Mouse (Mus musculus): ENCODE results near the gene Parp14. TPM values are rescaled to one million over a fixed set of nuclear protein-coding genes. Genes with fewer than 3 reads are reported as not detected.

The Parp14 gene
- polyA plus RNA-seq, 1 experiment = 3.5 TPM

DNA sequence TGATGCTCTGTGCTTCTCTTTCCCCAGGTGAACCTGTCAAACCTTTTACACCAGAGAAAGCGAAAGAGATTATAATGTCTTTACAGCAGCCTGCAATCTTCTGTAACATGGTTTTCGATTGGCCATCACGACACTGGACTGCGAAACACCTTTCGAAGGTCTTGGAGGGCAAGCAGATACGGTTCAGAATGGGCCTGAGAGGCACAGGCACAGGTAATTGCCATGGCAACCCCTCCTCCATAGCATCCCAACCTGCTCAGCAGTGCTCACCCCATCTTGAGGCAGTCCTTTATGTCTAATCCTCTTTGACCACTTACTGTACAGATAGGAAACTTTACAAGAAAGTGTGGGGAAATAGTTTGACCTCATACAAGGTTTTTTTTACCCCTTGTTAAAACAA, 84.2 kb downstream of the Parp14 start:
- DNase-seq (ENCODE audit: low read depth) = no peak

DNA sequence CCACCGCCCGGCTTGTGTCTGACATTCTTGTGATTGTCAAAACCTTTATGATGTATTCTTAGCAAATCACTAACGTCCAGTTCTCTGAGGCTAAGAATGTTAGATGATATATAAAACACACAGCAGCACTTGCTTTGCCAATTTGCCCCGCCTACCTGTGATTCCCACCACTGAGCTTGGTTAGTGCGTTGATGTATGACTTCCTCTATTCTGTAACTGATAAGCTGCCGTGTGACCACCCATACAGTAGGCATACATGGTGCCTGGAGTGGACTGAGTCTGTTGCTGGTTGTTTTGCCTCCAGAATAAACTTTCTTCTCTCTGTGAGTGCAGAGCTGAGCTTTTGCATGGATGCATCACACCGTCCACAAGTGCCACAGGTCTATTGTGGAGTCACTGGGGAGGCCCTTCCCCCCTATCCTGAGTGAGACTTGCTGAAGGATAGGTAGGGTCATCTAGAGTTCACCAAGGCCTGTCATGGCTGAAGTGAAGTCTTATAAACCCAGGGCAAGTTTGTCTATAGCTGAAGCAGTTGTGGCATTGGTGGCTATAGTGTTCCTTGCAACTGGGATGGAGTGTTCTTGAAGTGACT, 87.1 kb downstream of the Parp14 start:
- DNase-seq (ENCODE audit: low read depth) = no peak

DNA sequence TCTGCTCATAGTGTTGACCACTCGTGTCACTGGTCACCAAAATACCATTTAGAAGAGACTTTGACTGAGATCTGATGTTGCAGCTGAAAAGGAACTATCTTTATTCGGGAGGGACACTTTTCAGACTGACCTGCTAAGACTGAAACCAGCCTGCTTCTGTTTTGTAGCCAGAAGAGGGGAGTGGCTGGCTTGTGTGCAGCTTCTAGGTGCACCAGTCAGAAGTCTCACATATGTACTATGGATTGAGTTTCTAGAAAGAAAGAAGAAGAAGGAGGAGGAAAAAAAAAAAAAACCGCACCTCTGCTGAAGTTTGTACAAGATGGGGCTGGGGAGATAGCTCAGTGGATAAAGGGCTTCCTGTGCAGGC, 88.2 kb downstream of the Parp14 start:
- no peak for DNase-seq (ENCODE audit: low read depth)

Other genes with a start within 250 kb of the Parp14 start
- 28.3 and 31.0 TPM in 2 replicates for gene Dirc2, start 102.2 kb downstream of the Parp14 start, polyA plus RNA-seq (2012; rRNA removed)
- 5.1 and 6.4 TPM in 2 replicates for gene Hspbap1, start 101.2 kb downstream of the Parp14 start, polyA plus RNA-seq (2012; rRNA removed)
- gene Parp9, start 66.9 kb upstream of the Parp14 start, polyA plus RNA-seq (2012; rRNA removed) = 7.3 and 10.4 TPM in 2 replicates
- 6.3 and 7.1 TPM in 2 replicates for gene Dtx3l, start 67.6 kb upstream of the Parp14 start, polyA plus RNA-seq (2012; rRNA removed)
- gene Kpna1, start 107.2 kb upstream of the Parp14 start, polyA plus RNA-seq (2012; rRNA removed) = 8.9 and 9.4 TPM in 2 replicates
- 2.8 and 2.9 TPM in 2 replicates for gene Wdr5b, start 169.6 kb upstream of the Parp14 start, polyA plus RNA-seq (2012; rRNA removed)
- 41.6 and 64.5 TPM in 2 replicates for gene Fam162a, start 200.1 kb upstream of the Parp14 start, polyA plus RNA-seq (2012; rRNA removed)
- gene Ccdc58, start 200.1 kb upstream of the Parp14 start, polyA plus RNA-seq (2012; rRNA removed) = 8.0 and 10.9 TPM in 2 replicates